11 mouse cellular contexts compared by ENCODE assay signal in genomic region chr11:79103461-79103869, GRCm38 (mm10). TPM values are rescaled to one million over a fixed set of nuclear protein-coding genes. Genes with fewer than 3 reads are reported as not detected.
A peak's percentile ranks its signal among the peaks of the same experiment; 100 is the strongest.
DNase-seq lines count a peak whose midpoint lies in the region; ATAC-seq and TF ChIP-seq lines count a peak whose summit lies in the region.
"Had no signal": no experiment of that assay in that cellular context is flagged by ENCODE, and none has a peak within 500 bp of the region (broad histone marks: within the 10 kb centered on the region; RNA-seq: fewer than 3 reads in every experiment).

No protein-coding gene starts in this region.

- in situ Hi-C loops in CH12.LX (cut with MboI; ENCODE audit: low pct_ligation_motif_present, low pct_unique_long_range_greater_than_20kb, low sequenced_read_pairs), result no loop called here

- peaks cover 53% of the 10 kb centered on the region for H3K4me1 ChIP-seq in hindbrain, embryonic 10.5 days (replicated peaks)
- peaks cover 8% of the 10 kb centered on the region; the same call in 1 of the 2 replicates for H3K4me1 ChIP-seq in hindbrain, embryonic 16.5 days (ENCODE audit: control insufficient read depth, insufficient read depth, low read depth, low read length)
- H3K4me1 ChIP-seq in lung, embryonic 15.5 days, result peaks cover 36% of the 10 kb centered on the region
- peaks cover 72 to 99% of the 10 kb centered on the region in 2 experiments for H3K4me1 ChIP-seq in CH12.LX (ENCODE audit: control insufficient read depth in 1 of 2, insufficient read depth in 2 of 2)
- peaks cover 50% of the 10 kb centered on the region for H3K4me1 ChIP-seq in intestine, embryonic 15.5 days (replicated peaks)

- H3K4me2 ChIP-seq in hindbrain, embryonic 16.5 days (ENCODE audit: low read length), result no peak overlapping the region
- H3K4me2 ChIP-seq in lung, embryonic 15.5 days, result peak overlapping the region; percentile 28; the same call in 1 of the 2 replicates
- peak overlapping the region; percentile 65 for H3K4me2 ChIP-seq in CH12.LX (ENCODE audit: insufficient read depth, low read depth, poor library complexity, severe bottlenecking)
- peak overlapping the region; percentile 43 for H3K4me2 ChIP-seq in intestine, embryonic 15.5 days (replicated peaks)

- TF ChIP-seq CTCF in CH12.LX (conservative IDR thresholded peaks at IDR 0.05 in 1 of 2, IDR thresholded peaks at IDR 0.05 in 1 of 2; ENCODE audit: low read depth in 2 of 2, low read length in 2 of 2), result no peak

- H3K4me3 ChIP-seq in hindbrain, embryonic 10.5 days, result no peak overlapping the region
- no peak overlapping the region for H3K4me3 ChIP-seq in hindbrain, embryonic 16.5 days (ENCODE audit: low read length)
- H3K4me3 ChIP-seq in lung, embryonic 15.5 days, result no peak overlapping the region
- H3K4me3 ChIP-seq in CH12.LX (replicated peaks in 1 of 3; ENCODE audit: low read depth in 2 of 3, low read length in 2 of 3, poor library complexity in 1 of 3), result no peak overlapping the region
- H3K4me3 ChIP-seq in intestine, embryonic 15.5 days (replicated peaks), result no peak overlapping the region

- H3K27ac ChIP-seq in hindbrain, embryonic 10.5 days, result peak overlapping the region; percentile 62; the same call in 1 of the 2 replicates
- no peak overlapping the region for H3K27ac ChIP-seq in hindbrain, embryonic 16.5 days (ENCODE audit: low read depth, low read length)
- no peak overlapping the region for H3K27ac ChIP-seq in lung, embryonic 15.5 days
- H3K27ac ChIP-seq in CH12.LX (ENCODE audit: insufficient read depth, low read depth), result peak overlapping the region; percentile 98
- H3K27ac ChIP-seq in intestine, embryonic 15.5 days, result 0 out of 2 replicates have a peak overlapping the region, but pooled peaks have one; percentile 1
- H3K27ac ChIP-seq: liver, embryonic 14.5 days had no signal

- H3K9me3 ChIP-seq in hindbrain, embryonic 10.5 days, result no peaks in the 10 kb centered on the region
- no peaks in the 10 kb centered on the region for H3K9me3 ChIP-seq in hindbrain, embryonic 16.5 days (ENCODE audit: control insufficient read depth, low read length)
- H3K9me3 ChIP-seq in lung, embryonic 15.5 days, result no peaks in the 10 kb centered on the region
- H3K9me3 ChIP-seq in CH12.LX (replicated peaks; ENCODE audit: low read length), result no peaks in the 10 kb centered on the region
- H3K9me3 ChIP-seq in intestine, embryonic 15.5 days, result no peaks in the 10 kb centered on the region

- ATAC-seq in hindbrain, embryonic 16.5 days, result no peak
- no peak for ATAC-seq in lung, embryonic 15.5 days (ENCODE audit: borderline replicate concordance, extremely low read depth, low FRiP score, low TSS enrichment)
- peak; percentile 72 for ATAC-seq in intestine, embryonic 15.5 days
- no peak for ATAC-seq in megakaryocyte progenitor cell, adult 5-6 weeks (replicated peaks; ENCODE audit: poor library complexity)

- H3K79me2 ChIP-seq in CH12.LX (replicated peaks; ENCODE audit: control insufficient read depth, extremely low read depth, insufficient read depth, poor library complexity, severe bottlenecking), result peaks cover 60% of the 10 kb centered on the region

- H3K27me3 ChIP-seq in hindbrain, embryonic 10.5 days (ENCODE audit: insufficient read depth, poor library complexity, severe bottlenecking), result no peaks in the 10 kb centered on the region
- no peaks in the 10 kb centered on the region for H3K27me3 ChIP-seq in hindbrain, embryonic 16.5 days (replicated peaks; ENCODE audit: control insufficient read depth, insufficient read depth, low read length)
- H3K27me3 ChIP-seq in lung, embryonic 15.5 days, result no peaks in the 10 kb centered on the region
- H3K27me3 ChIP-seq in CH12.LX (replicated peaks), result no peaks in the 10 kb centered on the region
- no peaks in the 10 kb centered on the region for H3K27me3 ChIP-seq in intestine, embryonic 15.5 days (replicated peaks)

- peak; percentile 98 for TF ChIP-seq EP300 in CH12.LX (IDR thresholded peaks at IDR 0.05; ENCODE audit: low read length)

- 66% methylated on average over 5 of the region's 5 CpGs for WGBS in hindbrain, embryonic 10.5 days
- WGBS in hindbrain, embryonic 16.5 days, result 59% methylated on average over 5 of the region's 5 CpGs
- WGBS in lung, embryonic 15.5 days, result 24% methylated on average over 5 of the region's 5 CpGs
- 25% methylated on average over 5 of the region's 5 CpGs for WGBS in intestine, embryonic 15.5 days

- dilution Hi-C loops in CH12.LX (cut with MboI; ENCODE audit: extremely low pct_ligation_motif_present, extremely low pct_unique_long_range_greater_than_20kb, low sequenced_read_pairs), result no loop called here

- TF ChIP-seq RAD21 in CH12.LX (IDR thresholded peaks at IDR 0.05; ENCODE audit: low read depth, low read length), result no peak; the same call in none of the 2 replicates

- H3K9ac ChIP-seq in hindbrain, embryonic 16.5 days (ENCODE audit: low read depth, low read length), result no peak overlapping the region
- H3K9ac ChIP-seq in lung, embryonic 15.5 days, result no peak overlapping the region
- peak overlapping the region; percentile 15; the same call in 1 of the 2 replicates for H3K9ac ChIP-seq in CH12.LX (ENCODE audit: insufficient read depth, low read depth)
- H3K9ac ChIP-seq in intestine, embryonic 15.5 days, result no peak overlapping the region
- H3K9ac ChIP-seq: liver, embryonic 14.5 days had no signal

- TF ChIP-seq POLR2A in CH12.LX (IDR thresholded peaks at IDR 0.05; ENCODE audit: low read depth, low read length), result no peak; the same call in 1 of the 2 replicates

- DNase-seq in hindbrain, embryonic 10.5 days (ENCODE audit: low spot score), result no peak
- DNase-seq in lung, postnatal 36 days, result no peak
- peak; percentile 96 for DNase-seq in CH12.LX (ENCODE audit: extremely low read depth)
- no peak for DNase-seq in layer of hippocampus, adult 11-12 months (ENCODE audit: low spot score)
- DNase-seq: adrenal gland, postnatal 14 days; right cerebral cortex, postnatal 14 days had no signal

- no peaks in the 10 kb centered on the region for H3K36me3 ChIP-seq in hindbrain, embryonic 10.5 days
- no peaks in the 10 kb centered on the region for H3K36me3 ChIP-seq in hindbrain, embryonic 16.5 days (ENCODE audit: control insufficient read depth, insufficient read depth, low read length)
- H3K36me3 ChIP-seq in lung, embryonic 15.5 days, result no peaks in the 10 kb centered on the region
- H3K36me3 ChIP-seq in CH12.LX (replicated peaks in 1 of 2; ENCODE audit: control insufficient read depth in 1 of 2, insufficient read depth in 1 of 2, low read length in 1 of 2), result peaks cover 32 to 70% of the 10 kb centered on the region in 2 experiments
- H3K36me3 ChIP-seq in intestine, embryonic 15.5 days, result no peaks in the 10 kb centered on the region

TF ChIP-seq in CH12.LX, 34 proteins besides CTCF, POLR2A, EP300 and RAD21 (continues in another document):
- no peak for TF ChIP-seq GABPA (IDR thresholded peaks at IDR 0.05; ENCODE audit: insufficient replicate concordance, low read depth, low read length)
- TF ChIP-seq ZMIZ1 (IDR thresholded peaks at IDR 0.05; ENCODE audit: low read depth, low read length), result peak; percentile 86
- TF ChIP-seq ZKSCAN1 (IDR thresholded peaks at IDR 0.05; ENCODE audit: borderline replicate concordance, low read depth, low read length), result no peak
- peak; percentile 83 for TF ChIP-seq KAT2A (IDR thresholded peaks at IDR 0.05; ENCODE audit: insufficient replicate concordance, low read length)
- TF ChIP-seq ZC3H11A (IDR thresholded peaks at IDR 0.05; ENCODE audit: low read depth, low read length), result peak; percentile 1; the same call in 1 of the 2 replicates
- TF ChIP-seq UBTF (IDR thresholded peaks at IDR 0.05; ENCODE audit: low read depth, low read length), result peak; percentile 76
- TF ChIP-seq MEF2A (IDR thresholded peaks at IDR 0.05; ENCODE audit: borderline replicate concordance, low read depth, low read length), result peak; percentile 97
- TF ChIP-seq CHD1 (IDR thresholded peaks at IDR 0.05; ENCODE audit: low read depth, low read length), result no peak; the same call in 1 of the 2 replicates
- TF ChIP-seq TCF12 (IDR thresholded peaks at IDR 0.05; ENCODE audit: low read depth, low read length), result peak; percentile 100
- peak; percentile 83 for TF ChIP-seq MYC (IDR thresholded peaks at IDR 0.05; ENCODE audit: low read depth, low read length)
- no peak for TF ChIP-seq PAX5 (IDR thresholded peaks at IDR 0.05; ENCODE audit: low read length)
- TF ChIP-seq MAFK (IDR thresholded peaks at IDR 0.05; ENCODE audit: insufficient replicate concordance, low read length), result peak; percentile 49; the same call in 1 of the 2 replicates
- peak; percentile 94 for TF ChIP-seq BHLHE40 (IDR thresholded peaks at IDR 0.05; ENCODE audit: low read depth, low read length)
- 0 out of 2 replicates have a peak, but pooled peaks have one; percentile 50 for TF ChIP-seq ELF1 (IDR thresholded peaks at IDR 0.05; ENCODE audit: low read depth, low read length)
- no peak for TF ChIP-seq USF1 (IDR thresholded peaks at IDR 0.05; ENCODE audit: low read depth, low read length)
- TF ChIP-seq IRF4 (IDR thresholded peaks at IDR 0.05; ENCODE audit: low read depth, low read length), result peak; percentile 94
- 0 out of 2 replicates have a peak, but pooled peaks have one; percentile 18 for TF ChIP-seq ZNF384 (IDR thresholded peaks at IDR 0.05; ENCODE audit: low read depth, low read length)
- peak; percentile 99 for TF ChIP-seq ETS1 (conservative IDR thresholded peaks at IDR 0.05; ENCODE audit: low read depth, low read length)
- peak; percentile 46; the same call in 1 of the 2 replicates for TF ChIP-seq JUN (IDR thresholded peaks at IDR 0.05; ENCODE audit: insufficient read depth, low read depth, low read length)
- TF ChIP-seq TBP (conservative IDR thresholded peaks at IDR 0.05; ENCODE audit: low read depth, low read length), result peak; percentile 75; the same call in 1 of the 2 replicates
- TF ChIP-seq MAX (IDR thresholded peaks at IDR 0.05; ENCODE audit: low read length), result peak; percentile 63
- TF ChIP-seq HCFC1 (IDR thresholded peaks at IDR 0.05; ENCODE audit: low read depth, low read length), result peak; percentile 47
- 0 out of 2 replicates have a peak, but pooled peaks have one; percentile 37 for TF ChIP-seq E2F4 (IDR thresholded peaks at IDR 0.05; ENCODE audit: insufficient replicate concordance, low read depth, low read length)
- TF ChIP-seq CHD2 (IDR thresholded peaks at IDR 0.05; ENCODE audit: low read length), result peak; percentile 88

RNA-seq across cellular contexts. Expression of gene Ksr1, which starts 42.7 kb away (rescaled TPM):
- polyA plus RNA-seq in hindbrain, embryonic 10.5 days (2016; fragmentation: Nextera tagmentation; extraction: Ambion mirVana), result 2.7 and 5.2 TPM in 2 replicates
- polyA plus RNA-seq in hindbrain, embryonic 16.5 days (2015; fragmentation: Nextera tagmentation; extraction: Ambion mirVana), result 4.4 and 6.1 TPM in 2 replicates
- polyA plus RNA-seq in lung, embryonic 15.5 days (2015; fragmentation: Nextera tagmentation; extraction: Ambion mirVana), result 2.0 and 2.8 TPM in 2 replicates
- total RNA-seq in CH12.LX (2012; rRNA removed) (63.8 and 73.1 TPM in 2 replicates), CH12.LX (2014; rRNA removed) (21.3 and 22.5 TPM in 2 replicates)
- polyA plus RNA-seq in CH12.LX (2012; ENCODE audit: insufficient read length, low read depth), result 48.9 and 61.2 TPM in 2 replicates
- polyA plus RNA-seq in intestine, embryonic 15.5 days (2015; fragmentation: Nextera tagmentation; extraction: Ambion mirVana), result 3.5 and 4.4 TPM in 2 replicates
- 7.1 and 8.7 TPM in 2 replicates for total RNA-seq in megakaryocyte progenitor cell, adult 5-6 weeks (2015)
- 6.0 and 7.2 TPM in 2 replicates for total RNA-seq in megakaryocyte progenitor cell, adult 5-6 weeks (2017)

Comparison
In these comparisons a context has a peak if more than half of its experiments do, and no peak if none do; other contexts are left out.
1. H3K27ac ChIP-seq: peak in hindbrain, embryonic 10.5 days (single experiment), CH12.LX (single experiment) and intestine, embryonic 15.5 days (single experiment); none in hindbrain, embryonic 16.5 days (single experiment) and lung, embryonic 15.5 days (single experiment).